Mouse (Mus musculus) bone marrow macrophage, adult 2 months (primary cell): ENCODE measurements around the gene Ccdc65.

Experiments used
- CTCF ChIP-seq: IDR thresholded peaks from 2 replicates; pipeline ENCODE4 v1.5.1; 2012; ENCODE audit warnings: low read depth, mild to moderate bottlenecking, low read length, moderate library complexity
- POLR2A ChIP-seq: IDR thresholded peaks from 2 replicates; pipeline ENCODE4 v1.6.1; 2012; ENCODE audit warnings: mild to moderate bottlenecking, low read depth, low read length, borderline replicate concordance

DNA sequence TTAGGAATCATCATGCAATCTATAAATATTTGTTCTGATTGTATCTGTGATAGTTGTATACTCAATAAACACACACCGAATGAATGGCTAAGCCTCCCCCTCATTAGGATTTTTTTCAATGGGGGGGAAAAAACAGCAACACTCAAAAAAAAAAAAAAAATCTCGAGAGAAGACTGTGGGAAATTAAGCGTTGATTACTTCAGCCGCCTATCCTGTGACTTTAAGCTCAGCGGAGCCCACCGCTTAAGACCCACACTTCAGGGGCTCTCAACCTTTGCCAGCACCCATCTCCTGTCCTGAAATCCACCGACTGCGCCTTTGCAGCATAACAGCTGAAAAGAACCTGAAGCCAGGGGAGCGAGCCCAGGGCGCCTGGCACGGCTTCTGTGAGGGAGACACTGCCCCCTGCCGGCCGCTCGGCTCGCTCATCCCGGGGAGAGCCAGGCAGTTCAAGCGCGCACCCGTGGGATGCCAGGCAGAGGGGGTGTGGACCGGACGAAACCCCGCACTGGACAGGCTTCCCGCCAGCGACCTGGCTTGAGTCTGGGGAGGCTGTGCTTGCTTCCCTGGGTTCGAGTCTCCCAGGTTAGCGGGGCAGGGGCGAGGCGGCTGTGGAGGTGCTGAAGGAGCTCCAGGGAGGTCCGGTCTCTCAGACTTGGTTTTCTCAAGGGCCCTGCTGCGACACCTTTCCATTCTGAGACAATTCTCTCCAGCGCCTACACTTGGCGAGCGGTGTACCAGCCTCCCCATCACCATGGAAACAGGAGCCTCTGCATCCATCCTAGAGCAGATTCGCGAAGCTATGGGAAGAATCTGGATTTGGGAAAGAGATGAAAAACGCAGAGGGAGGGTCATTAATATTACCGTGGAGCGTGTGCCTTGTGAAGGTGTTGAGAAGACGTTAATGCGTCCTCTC lies 8.6 kb upstream of the Ccdc65 start:
- TF ChIP-seq CTCF (peak; percentile 49; the same call in 1 of the 2 replicates), POLR2A (no peak)
